Mouse (Mus musculus) Patski (cell line): Measurements from ENCODE around the gene Agap1. TPM values are rescaled to one million over a fixed set of nuclear protein-coding genes. Genes with fewer than 3 reads are reported as not detected.

Experiments used
- ATAC-seq: fragments of 100-300 bp; one replicate; pipeline ENCODE4 v1.8.0; 2021
- CTCF ChIA-PET: fragments of 350-600 bp; sonication (Branson Sonifier 250); formaldehyde crosslinking; loops from one replicate; lab custom pipeline; 2022; ENCODE audit warnings: inconsistent platforms; lab: Charles Lee
- POLR2A ChIA-PET: fragments of 350-600 bp; sonication (Branson Sonifier 250); formaldehyde crosslinking; loops from one replicate; lab custom pipeline; 2022; ENCODE audit warnings: antibody characterized with exemption, inconsistent platforms; lab: Charles Lee
- DNase-seq: peaks from one replicate; pipeline ENCODE4 v3.0.0-alpha.2; 2011; ENCODE audit warnings: low read depth, low spot score
- H3K27me3 ChIP-seq: fragments of 371-371 bp; one replicate; pipeline ENCODE4 v1.5.1; 2021
- CTCF ChIP-seq: fragments of 100-300 bp; IDR thresholded peaks from one replicate; pipeline ENCODE4 v1.5.1; 2021
- in situ Hi-C: fragments of 300-500 bp; cut with MboI; formaldehyde crosslinking; loops from 3 replicates; pipeline ENCODE4 v1.11.1; 2018; ENCODE audit warnings: low pct_unique_long_range_greater_than_20kb, mixed read lengths
- polyA plus RNA-seq: library from polyadenylated mRNA; unstranded; gene quantifications from one replicate; pipeline ENCODE4 v1.2.3, GENCODE M21; 2021

Agap1 gene
- polyA plus RNA-seq, 1 experiment from 2014 or later = 32.3 TPM

DNA sequence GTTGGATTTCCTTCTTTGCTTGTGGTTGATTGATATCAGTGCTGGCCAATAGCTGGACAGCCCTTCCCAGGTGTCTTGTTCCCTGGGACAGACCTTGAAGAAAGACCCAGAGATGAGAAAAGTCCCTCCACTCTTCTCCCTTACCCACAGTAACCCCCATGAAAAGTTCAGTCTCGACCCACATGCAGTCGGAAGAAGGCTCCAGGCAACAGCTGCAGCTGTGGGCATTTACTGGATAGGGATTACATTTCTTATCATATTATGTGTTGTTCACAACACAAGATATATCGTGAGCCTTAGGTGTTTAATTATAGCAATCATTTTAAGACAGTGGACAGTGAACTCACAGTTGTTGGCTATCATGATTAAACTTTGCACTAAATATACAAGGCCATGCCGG is 367.2 kb downstream of the Agap1 start:
- DNase-seq = no peak
- no peaks in the 10 kb centered on the region for H3K27me3 ChIP-seq
- CTCF ChIA-PET = no interaction called here
- ATAC-seq = no peak
- POLR2A ChIA-PET = interaction anchor here (0.6 kb wide), 1 partner anchor 1243 kb away, joined by 5 read pairs; no protein-coding TSS in a partner anchor
- TF ChIP-seq CTCF = no peak
- in situ Hi-C loops = no loop called here

DNA sequence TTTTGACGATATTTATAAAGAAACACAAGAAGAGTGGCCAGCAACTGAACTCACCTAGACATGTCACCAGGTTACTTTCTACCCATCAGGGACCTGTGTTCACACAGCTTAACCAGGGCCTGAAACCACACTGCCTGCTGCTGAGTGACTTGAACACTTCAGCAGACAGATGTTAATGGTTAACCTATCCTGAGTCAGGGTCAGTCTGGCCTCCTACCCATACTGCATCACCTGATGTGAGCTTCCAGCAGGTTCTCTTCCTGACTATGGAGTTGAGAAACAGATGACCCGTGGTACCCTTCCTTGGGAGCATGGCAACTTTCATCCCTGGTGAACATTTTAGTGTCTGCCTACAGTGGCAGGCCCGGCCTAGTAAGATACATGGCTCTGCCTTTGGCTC is 367.8 kb downstream of the Agap1 start:
- POLR2A ChIA-PET = no interaction called here
- no peak for TF ChIP-seq CTCF
- in situ Hi-C loops = no loop called here
- DNase-seq (no peak), ATAC-seq (peak; percentile 66)
- CTCF ChIA-PET = no interaction called here
- H3K27me3 ChIP-seq = no peaks in the 10 kb centered on the region

DNA sequence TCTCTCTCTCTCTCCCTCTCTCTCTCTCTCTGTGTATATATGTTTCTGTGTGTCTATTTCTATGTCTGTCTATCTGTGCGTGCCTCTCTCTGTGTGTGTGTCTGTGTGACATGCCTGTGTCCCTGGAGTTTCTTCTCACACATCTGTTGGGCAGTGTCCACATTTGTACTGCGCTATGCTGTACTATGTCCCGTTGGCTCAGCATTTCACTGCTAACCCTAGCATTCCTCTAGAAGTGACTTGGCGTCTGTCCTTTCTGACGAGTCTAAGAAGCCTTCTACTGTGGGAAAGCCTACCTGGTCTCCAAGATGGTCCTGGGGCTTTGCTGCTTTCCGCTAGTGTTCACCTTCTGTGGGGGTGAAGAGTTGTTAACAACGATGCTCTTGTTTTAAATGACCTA is 368.4 kb downstream of the Agap1 start:
- CTCF ChIA-PET = no interaction called here
- TF ChIP-seq CTCF = no peak
- POLR2A ChIA-PET = no interaction called here

DNA sequence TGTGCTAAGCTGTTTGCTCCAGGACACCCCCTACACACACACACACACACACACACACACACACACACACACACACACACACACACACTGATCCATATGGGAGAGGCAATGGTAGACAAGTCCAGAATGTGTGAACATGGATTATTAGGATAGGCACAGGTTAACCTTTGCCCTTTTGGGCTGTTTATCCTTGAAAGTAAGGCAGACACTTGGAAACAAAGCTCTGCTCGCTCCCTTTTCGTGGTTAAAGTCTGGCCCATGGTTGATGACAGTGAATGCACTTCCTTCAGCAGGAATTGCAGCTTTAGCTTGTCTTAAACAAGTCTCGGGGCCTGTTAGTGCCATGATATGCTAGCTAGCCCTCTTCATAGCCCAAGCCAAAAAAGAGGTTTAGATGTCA is 372.4 kb downstream of the Agap1 start:
- CTCF ChIA-PET = no interaction called here
- no peak for TF ChIP-seq CTCF
- POLR2A ChIA-PET = no interaction called here
- in situ Hi-C loops = no loop called here
- no peak for ATAC-seq
- H3K27me3 ChIP-seq = no peaks in the 10 kb centered on the region
- no peak for DNase-seq

More for the DNA sequence above, 368.4 kb downstream of the Agap1 start:
- no peak for DNase-seq
- in situ Hi-C loops = no loop called here
- no peak for ATAC-seq
- H3K27me3 ChIP-seq = no peaks in the 10 kb centered on the region

DNA sequence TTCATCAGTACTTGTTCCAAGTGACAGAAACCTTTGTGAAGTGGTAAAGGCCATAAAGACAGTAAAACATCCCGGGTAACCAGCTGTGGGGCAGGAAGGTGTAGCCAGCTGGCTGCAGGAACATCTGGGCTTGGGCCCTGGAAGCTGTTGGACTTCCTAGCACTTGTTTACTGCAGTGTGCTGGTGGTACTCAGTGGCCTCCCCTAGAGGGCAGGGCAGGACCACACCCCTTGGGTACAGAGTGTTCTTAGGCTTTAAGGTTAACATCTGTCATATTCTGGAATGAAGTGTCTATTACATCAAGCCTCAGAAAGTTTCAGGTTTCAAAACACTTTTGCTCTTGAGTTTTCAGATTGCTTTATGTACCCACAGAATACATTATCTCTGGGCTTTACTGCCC is 376.5 kb downstream of the Agap1 start:
- no peak for ATAC-seq
- no peaks in the 10 kb centered on the region for H3K27me3 ChIP-seq
- no peak for TF ChIP-seq CTCF
- CTCF ChIA-PET = no interaction called here
- DNase-seq = no peak
- in situ Hi-C loops = no loop called here
- POLR2A ChIA-PET = no interaction called here

DNA sequence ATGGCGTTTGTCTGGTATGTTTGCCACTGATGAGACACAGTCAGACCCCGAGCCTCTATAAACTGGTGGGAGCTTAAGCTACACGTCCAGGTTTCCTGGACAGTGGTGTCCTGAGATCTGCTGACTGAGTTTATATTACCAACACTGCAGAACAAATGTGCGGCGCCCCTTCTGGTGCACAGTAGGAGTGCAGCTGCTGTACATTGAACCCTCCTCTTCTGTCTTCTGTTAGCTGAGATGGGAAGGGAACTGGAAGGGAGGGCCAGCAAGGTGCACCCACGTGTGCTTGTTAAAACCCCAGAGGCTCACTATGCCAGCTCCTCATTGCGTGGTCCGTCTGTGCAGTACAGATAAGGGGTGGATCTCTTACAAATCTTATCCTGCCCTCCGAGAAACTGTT is 389.5 kb downstream of the Agap1 start:
- in situ Hi-C loops = loop anchor here (10.0 kb wide), 1 partner anchor 199 kb away; no protein-coding TSS in a partner anchor
- DNase-seq = no peak
- H3K27me3 ChIP-seq = no peaks in the 10 kb centered on the region
- ChIA-PET CTCF (interaction anchor here (0.7 to 1.1 kb wide), 2 partner anchors 113 to 191 kb away, joined by 3 to 4 read pairs; no protein-coding TSS in a partner anchor), POLR2A (no interaction called here)
- TF ChIP-seq CTCF = no peak
- no peak for ATAC-seq

DNA sequence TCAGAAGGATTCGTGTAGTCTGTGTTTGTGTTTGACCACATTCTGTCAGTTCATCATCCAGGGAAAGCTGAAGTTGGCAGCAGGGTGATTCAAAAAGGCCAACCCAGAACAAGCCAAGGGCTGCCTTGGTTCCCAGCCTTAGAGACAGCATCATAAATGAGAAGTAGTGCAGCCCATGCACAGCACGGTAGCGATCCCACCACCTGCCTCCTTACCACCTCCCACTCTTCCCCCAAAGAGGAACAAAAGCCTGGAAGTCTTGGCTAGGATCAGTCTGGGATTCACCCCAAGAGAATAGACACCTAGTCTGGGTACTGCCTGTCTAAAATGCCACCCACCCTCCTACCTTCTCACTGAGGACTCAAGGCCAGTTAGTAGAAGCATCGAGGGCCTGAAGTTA is 390.9 kb downstream of the Agap1 start:
- ChIA-PET CTCF (no interaction called here), POLR2A (no interaction called here)
- DNase-seq (no peak), ATAC-seq (peak; percentile 36)
- no peaks in the 10 kb centered on the region for H3K27me3 ChIP-seq
- no peak for TF ChIP-seq CTCF
- in situ Hi-C loops = loop anchor here (10.0 kb wide), 1 partner anchor 201 kb away; no protein-coding TSS in a partner anchor

DNA sequence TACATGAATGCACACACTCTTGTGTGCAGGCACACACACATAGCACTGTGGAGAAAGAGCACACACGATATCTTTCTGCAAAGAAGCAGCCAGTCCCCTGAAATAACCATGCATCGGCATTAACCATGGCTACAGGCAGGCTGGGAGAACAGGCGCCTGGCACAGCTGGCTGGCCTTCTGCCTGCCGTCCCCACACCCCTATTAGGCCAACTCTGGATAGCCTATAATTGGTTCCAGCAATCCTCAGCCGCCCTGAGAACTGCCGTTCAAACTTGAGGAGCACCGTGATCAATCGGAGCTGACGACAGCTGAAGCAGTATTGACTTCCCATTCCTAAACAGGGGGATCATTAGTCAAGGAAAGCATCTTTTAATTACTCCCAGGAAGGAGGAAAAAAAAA is 391.5 kb downstream of the Agap1 start:
- TF ChIP-seq CTCF = no peak
- in situ Hi-C loops = loop anchor here (10.0 kb wide), 1 partner anchor 201 kb away; no protein-coding TSS in a partner anchor
- no peak for ATAC-seq
- ChIA-PET POLR2A (no interaction called here), CTCF (no interaction called here)
- no peak for DNase-seq
- H3K27me3 ChIP-seq = no peaks in the 10 kb centered on the region

DNA sequence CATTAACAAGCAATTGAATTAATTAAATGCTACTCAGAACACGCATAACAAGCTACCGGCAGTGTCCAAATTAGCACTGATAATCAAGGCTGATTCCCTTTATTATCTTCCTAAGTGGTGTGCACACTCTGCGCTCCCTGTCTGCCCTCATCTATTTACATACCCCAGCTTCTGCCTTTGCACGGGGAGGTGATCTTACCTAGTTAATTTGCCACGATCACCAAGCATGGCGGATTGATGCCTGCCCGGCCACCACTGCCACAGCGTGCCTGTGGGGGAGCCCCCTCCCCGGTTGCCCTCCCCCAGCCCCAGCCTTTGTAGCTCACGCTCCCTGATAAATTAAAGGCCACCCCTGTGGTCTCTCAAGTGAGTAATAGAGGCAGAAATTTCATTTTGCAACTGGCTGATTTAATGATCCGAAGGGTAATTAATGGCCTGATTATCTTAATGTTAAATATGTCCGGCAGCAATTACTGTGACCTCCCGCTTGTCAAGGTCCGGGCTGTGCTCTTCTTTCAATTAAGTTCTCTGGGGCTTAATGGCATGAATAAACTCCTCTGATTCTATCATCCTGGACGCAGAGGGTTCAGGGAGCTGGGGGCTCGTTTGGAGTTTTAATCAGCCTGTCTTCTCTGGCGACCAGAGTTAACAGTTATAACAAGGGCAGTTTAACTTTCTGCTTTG is 393.9 kb downstream of the Agap1 start:
- no peak for ATAC-seq
- POLR2A ChIA-PET = no interaction called here
- no peak for TF ChIP-seq CTCF
- CTCF ChIA-PET = interaction anchor here (0.6 kb wide), 1 partner anchor 32 kb away, joined by 3 read pairs; no protein-coding TSS in a partner anchor
- in situ Hi-C loops = loop anchor here (10.0 kb wide), 1 partner anchor 204 kb away; no protein-coding TSS in a partner anchor
- DNase-seq = no peak
- H3K27me3 ChIP-seq = no peaks in the 10 kb centered on the region

DNA sequence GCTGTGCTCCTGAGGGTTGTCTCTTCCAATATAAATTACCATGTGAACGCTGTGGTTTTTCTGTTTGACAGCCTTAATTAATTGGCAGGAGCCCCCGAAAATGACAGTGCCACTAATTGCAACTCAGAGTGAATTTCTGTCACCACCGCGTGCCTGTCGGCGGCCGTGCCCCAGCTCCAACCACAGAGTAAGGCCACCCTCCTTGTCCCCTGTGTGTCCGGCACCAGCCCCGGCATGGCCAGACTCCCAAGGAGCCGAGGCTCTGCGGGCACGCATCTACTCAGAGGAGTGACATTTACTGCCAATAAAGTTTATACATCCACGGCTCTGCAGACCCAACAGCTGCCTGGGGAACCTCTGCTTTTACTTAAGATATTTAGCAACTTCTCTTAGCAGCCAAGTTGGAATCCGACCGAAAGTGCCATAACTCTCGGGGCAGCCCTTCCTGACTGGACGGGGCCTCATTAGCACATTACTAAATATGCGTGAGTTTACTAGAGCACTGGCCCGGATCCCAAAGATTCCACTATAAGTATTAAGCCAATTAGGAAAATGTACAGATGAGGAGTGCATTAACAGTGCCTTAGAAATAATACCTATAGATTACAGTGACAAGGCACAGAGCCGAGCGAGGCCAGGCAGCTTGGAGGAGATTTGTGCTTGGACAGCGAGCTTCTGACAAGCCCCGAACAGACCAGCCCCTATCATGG is 394.7 kb downstream of the Agap1 start:
- no peak for TF ChIP-seq CTCF
- CTCF ChIA-PET = interaction anchor here (0.6 kb wide), 1 partner anchor 31 kb away, joined by 3 read pairs; no protein-coding TSS in a partner anchor
- H3K27me3 ChIP-seq = no peaks in the 10 kb centered on the region
- POLR2A ChIA-PET = no interaction called here
- DNase-seq = no peak
- ATAC-seq = no peak
- in situ Hi-C loops = loop anchor here (10.0 kb wide), 1 partner anchor 205 kb away; no protein-coding TSS in a partner anchor

DNA sequence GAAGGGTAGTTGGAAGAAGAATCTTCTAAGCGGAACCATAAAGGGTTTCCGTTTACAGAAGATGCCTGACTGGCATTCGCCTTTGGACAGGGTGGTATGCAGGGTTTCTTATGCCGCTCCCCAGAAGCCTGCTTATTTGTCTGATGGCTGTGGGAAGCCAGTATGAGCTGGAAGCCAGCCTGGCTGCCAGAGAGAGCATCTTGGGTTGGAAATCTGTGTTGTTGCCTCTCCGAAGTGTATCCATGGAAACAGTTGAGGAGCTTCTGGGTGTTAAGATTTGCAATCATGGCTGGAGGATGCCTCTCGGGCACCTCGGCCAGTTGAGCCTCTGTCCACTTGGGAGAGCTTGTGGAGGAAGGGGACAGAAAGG is 395.2 kb downstream of the Agap1 start:
- in situ Hi-C loops = loop anchor here (10.0 kb wide), 1 partner anchor 205 kb away; no protein-coding TSS in a partner anchor
- ChIA-PET POLR2A (no interaction called here), CTCF (interaction anchor here (1.3 kb wide), 1 partner anchor 10 kb away, joined by 3 read pairs; no protein-coding TSS in a partner anchor)
- ATAC-seq (no peak), DNase-seq (no peak)
- H3K27me3 ChIP-seq = no peaks in the 10 kb centered on the region
- no peak for TF ChIP-seq CTCF
